ENCODE assay signal across 21 mouse cellular contexts in the genomic region with DNA sequence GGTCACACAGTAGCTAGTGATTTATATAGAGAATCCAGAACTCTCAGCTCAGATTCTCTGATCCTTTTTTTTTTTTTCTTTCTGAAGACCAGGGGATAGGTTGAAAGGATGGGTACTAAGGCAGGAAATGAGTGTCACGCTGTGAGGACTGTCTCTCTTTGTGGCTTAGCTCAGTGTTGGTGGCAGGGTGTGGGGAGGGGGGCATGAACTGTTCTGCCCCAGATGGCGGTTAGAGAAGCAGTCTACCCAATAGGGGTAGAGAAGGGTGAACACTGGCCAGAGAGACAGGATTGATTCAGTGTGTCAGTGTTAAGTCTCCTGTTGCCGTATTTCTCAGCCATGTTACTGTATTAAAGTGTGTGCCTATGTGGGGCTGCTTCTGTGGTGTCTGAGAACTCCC.
DNase-seq lines count a peak whose midpoint lies in the region; ATAC-seq lines count a peak whose summit lies in the region.
"Had no signal": no experiment of that assay in that cellular context is flagged by ENCODE, and none has a peak within 500 bp of the region (broad histone marks: within the 10 kb centered on the region; RNA-seq: fewer than 3 reads in every experiment).

No protein-coding gene starts in this region.

- DNase-seq in kidney, adult 9 months, result no peak
- no peak for DNase-seq in layer of hippocampus, adult 8-10 months (ENCODE audit: low spot score in 2 of 2)
- DNase-seq: adrenal gland, adult 2 months; cerebellum, adult 8-10 months; gastrocnemius, postnatal 14 days; heart, postnatal 36 days; kidney, adult 18-20 months; layer of hippocampus, postnatal 36 days; right cerebral cortex, postnatal 14 days; spleen, adult 18-20 months; thymus, adult 18-20 months; thymus, postnatal 4 days had no signal

- 68% methylated on average over 3 of the region's 3 CpGs for WGBS in heart, embryonic 13.5 days
- 64% methylated on average over 3 of the region's 3 CpGs for WGBS in heart, embryonic 11.5 days (ENCODE audit: insufficient replicate concordance)
- 51% methylated on average over 3 of the region's 3 CpGs for WGBS in kidney, embryonic 16.5 days
- WGBS in neural tube, embryonic 12.5 days, result 40% methylated on average over 3 of the region's 3 CpGs
- WGBS in neural tube, embryonic 15.5 days, result 32% methylated on average over 3 of the region's 3 CpGs
- WGBS in limb, embryonic 15.5 days, result 61% methylated on average over 3 of the region's 3 CpGs

- no peaks in the 10 kb centered on the region for H3K27me3 ChIP-seq in heart, embryonic 13.5 days (replicated peaks)
- H3K27me3 ChIP-seq in heart, embryonic 11.5 days (ENCODE audit: control insufficient read depth, insufficient read depth, low read length), result no peaks in the 10 kb centered on the region
- no peaks in the 10 kb centered on the region for H3K27me3 ChIP-seq in kidney, embryonic 16.5 days (ENCODE audit: insufficient read depth, low read length)
- no peaks in the 10 kb centered on the region for H3K27me3 ChIP-seq in neural tube, embryonic 12.5 days (replicated peaks)
- H3K27me3 ChIP-seq in neural tube, embryonic 15.5 days (replicated peaks), result no peaks in the 10 kb centered on the region
- no peaks in the 10 kb centered on the region for H3K27me3 ChIP-seq in limb, embryonic 15.5 days

- peaks cover 48% of the 10 kb centered on the region for H3K4me1 ChIP-seq in heart, embryonic 13.5 days
- peaks cover 11% of the 10 kb centered on the region for H3K4me1 ChIP-seq in heart, embryonic 11.5 days (ENCODE audit: control insufficient read depth, insufficient read depth, low read length)
- H3K4me1 ChIP-seq in kidney, embryonic 16.5 days (ENCODE audit: insufficient read depth, low read length), result peaks cover 7% of the 10 kb centered on the region
- peaks cover 6% of the 10 kb centered on the region for H3K4me1 ChIP-seq in neural tube, embryonic 12.5 days
- peaks cover 7% of the 10 kb centered on the region; the same call in 1 of the 2 replicates for H3K4me1 ChIP-seq in neural tube, embryonic 15.5 days
- H3K4me1 ChIP-seq in limb, embryonic 15.5 days, result peaks cover 25% of the 10 kb centered on the region

- peaks cover 10% of the 10 kb centered on the region; the same call in 1 of the 2 replicates for H3K36me3 ChIP-seq in heart, embryonic 13.5 days
- no peaks in the 10 kb centered on the region for H3K36me3 ChIP-seq in heart, embryonic 11.5 days (ENCODE audit: control insufficient read depth, insufficient read depth, low read length)
- H3K36me3 ChIP-seq in kidney, embryonic 16.5 days (ENCODE audit: insufficient read depth, low read length), result no peaks in the 10 kb centered on the region
- H3K36me3 ChIP-seq in neural tube, embryonic 12.5 days, result no peaks in the 10 kb centered on the region
- H3K36me3 ChIP-seq in neural tube, embryonic 15.5 days, result no peaks in the 10 kb centered on the region
- no peaks in the 10 kb centered on the region for H3K36me3 ChIP-seq in limb, embryonic 15.5 days
- H3K36me3 ChIP-seq: embryonic facial prominence, embryonic 10.5 days had no signal

- H3K4me2 ChIP-seq in heart, embryonic 13.5 days, result no peak overlapping the region
- no peak overlapping the region for H3K4me2 ChIP-seq in heart, embryonic 11.5 days
- H3K4me2 ChIP-seq in kidney, embryonic 16.5 days (replicated peaks; ENCODE audit: low read depth, low read length), result no peak overlapping the region
- H3K4me2 ChIP-seq in neural tube, embryonic 12.5 days (replicated peaks), result no peak overlapping the region
- H3K4me2 ChIP-seq in neural tube, embryonic 15.5 days, result no peak overlapping the region
- no peak overlapping the region for H3K4me2 ChIP-seq in limb, embryonic 15.5 days
- H3K4me2 ChIP-seq: liver, embryonic 11.5 days had no signal

- no peak overlapping the region for H3K4me3 ChIP-seq in heart, embryonic 13.5 days
- H3K4me3 ChIP-seq in heart, embryonic 11.5 days (ENCODE audit: low read depth, low read length), result no peak overlapping the region
- no peak overlapping the region for H3K4me3 ChIP-seq in kidney, embryonic 16.5 days (ENCODE audit: low read length)
- H3K4me3 ChIP-seq in neural tube, embryonic 12.5 days, result no peak overlapping the region
- no peak overlapping the region for H3K4me3 ChIP-seq in neural tube, embryonic 15.5 days (replicated peaks)
- H3K4me3 ChIP-seq in limb, embryonic 15.5 days, result no peak overlapping the region
- H3K4me3 ChIP-seq: embryonic facial prominence, embryonic 10.5 days had no signal

- peak overlapping the region; percentile 54 for H3K27ac ChIP-seq in heart, embryonic 13.5 days (replicated peaks)
- H3K27ac ChIP-seq in heart, embryonic 11.5 days (ENCODE audit: low read depth, low read length), result no peak overlapping the region
- H3K27ac ChIP-seq in kidney, embryonic 16.5 days (ENCODE audit: low read length), result peak overlapping the region; percentile 81
- no peak overlapping the region for H3K27ac ChIP-seq in neural tube, embryonic 12.5 days
- no peak overlapping the region for H3K27ac ChIP-seq in neural tube, embryonic 15.5 days (replicated peaks)
- H3K27ac ChIP-seq in limb, embryonic 15.5 days, result peak overlapping the region; percentile 68
- H3K27ac ChIP-seq: embryonic facial prominence, embryonic 10.5 days had no signal

- no peak overlapping the region for H3K9ac ChIP-seq in heart, embryonic 13.5 days
- H3K9ac ChIP-seq in heart, embryonic 11.5 days (ENCODE audit: low read depth, low read length), result no peak overlapping the region
- H3K9ac ChIP-seq in kidney, embryonic 16.5 days (replicated peaks; ENCODE audit: low read length), result no peak overlapping the region
- H3K9ac ChIP-seq in neural tube, embryonic 12.5 days, result no peak overlapping the region
- H3K9ac ChIP-seq in neural tube, embryonic 15.5 days (replicated peaks), result no peak overlapping the region
- no peak overlapping the region for H3K9ac ChIP-seq in limb, embryonic 15.5 days

- no peaks in the 10 kb centered on the region for H3K9me3 ChIP-seq in heart, embryonic 13.5 days
- peaks cover 2% of the 10 kb centered on the region; the same call in 1 of the 2 replicates for H3K9me3 ChIP-seq in heart, embryonic 11.5 days (replicated peaks; ENCODE audit: control insufficient read depth, low read length)
- no peaks in the 10 kb centered on the region for H3K9me3 ChIP-seq in kidney, embryonic 16.5 days (ENCODE audit: low read length)
- no peaks in the 10 kb centered on the region for H3K9me3 ChIP-seq in neural tube, embryonic 12.5 days
- no peaks in the 10 kb centered on the region; the same call in 1 of the 2 replicates for H3K9me3 ChIP-seq in neural tube, embryonic 15.5 days (replicated peaks)
- H3K9me3 ChIP-seq in limb, embryonic 15.5 days, result no peaks in the 10 kb centered on the region

- ATAC-seq in heart, embryonic 13.5 days (ENCODE audit: extremely low read depth, insufficient number of reproducible peaks, low FRiP score, low TSS enrichment), result no peak
- ATAC-seq in heart, embryonic 11.5 days (replicated peaks; ENCODE audit: insufficient number of reproducible peaks, low FRiP score, low TSS enrichment), result no peak
- ATAC-seq in kidney, embryonic 16.5 days (ENCODE audit: low FRiP score, low TSS enrichment), result no peak
- peak; percentile 73; the same call in 1 of the 2 replicates for ATAC-seq in neural tube, embryonic 12.5 days (ENCODE audit: low FRiP score, low read depth)
- ATAC-seq in neural tube, embryonic 15.5 days (ENCODE audit: low FRiP score), result no peak
- no peak for ATAC-seq in limb, embryonic 15.5 days (ENCODE audit: insufficient number of reproducible peaks, low FRiP score, low TSS enrichment, low read depth)
- ATAC-seq: hindbrain, embryonic 16.5 days had no signal

Comparison
In these comparisons a context has a peak if more than half of its experiments do, and no peak if none do; other contexts are left out.
1. H3K27ac ChIP-seq: peak in heart, embryonic 13.5 days (single experiment), kidney, embryonic 16.5 days (single experiment) and limb, embryonic 15.5 days (single experiment); none in heart, embryonic 11.5 days (single experiment), neural tube, embryonic 12.5 days (single experiment) and neural tube, embryonic 15.5 days (single experiment).